Mouse (Mus musculus) MEL (cell line): ENCODE results near the gene Lifr.

Source experiments
- EP300 ChIP-seq, 2 experiments: IDR thresholded peaks; 2 replicates each; pipeline ENCODE4 v1.6.1; 2011; ENCODE audit warnings: improper control_type of control experiment in 2 of 2, low read length in 2 of 2, low read depth in 1 of 2, mild to moderate bottlenecking in 1 of 2
- ETS1 ChIP-seq: IDR thresholded peaks from 2 replicates; pipeline ENCODE4 v1.6.1; 2012; ENCODE audit warnings: low read depth, mild to moderate bottlenecking, inconsistent platforms, low read length, improper control_type of control experiment, moderate library complexity
- MEF2A ChIP-seq: IDR thresholded peaks from 2 replicates; pipeline ENCODE4 v1.6.1; 2014; ENCODE audit warnings: low read depth, mild to moderate bottlenecking, inconsistent platforms, low read length, improper control_type of control experiment; ENCODE audit not compliant: poor library complexity, insufficient replicate concordance, severe bottlenecking; ENCODE audit errors: extremely low read depth
- NRF1 ChIP-seq: IDR thresholded peaks from 2 replicates; pipeline ENCODE4 v1.6.1; 2014; ENCODE audit warnings: low read depth, mild to moderate bottlenecking, inconsistent platforms, low read length, improper control_type of control experiment, moderate library complexity; ENCODE audit not compliant: poor library complexity, insufficient read depth, severe bottlenecking
- POLR2A ChIP-seq, 2 experiments: IDR thresholded peaks; 2 replicates each; pipeline ENCODE4 v1.6.1; 2011 to 2012; ENCODE audit warnings: low read length in 2 of 2, mild to moderate bottlenecking in 2 of 2, control low read depth in 1 of 2, improper control_type of control experiment in 1 of 2, low read depth in 1 of 2, moderate library complexity in 1 of 2; ENCODE audit not compliant: control insufficient read depth in 1 of 2, insufficient read depth in 1 of 2, poor library complexity in 1 of 2
- SIN3A ChIP-seq: IDR thresholded peaks from 2 replicates; pipeline ENCODE4 v1.6.1; 2012; ENCODE audit warnings: low read length, improper control_type of control experiment, inconsistent platforms
- UBTF ChIP-seq: IDR thresholded peaks from 2 replicates; pipeline ENCODE4 v1.6.1; 2012; ENCODE audit warnings: low read depth, mild to moderate bottlenecking, inconsistent platforms, low read length, improper control_type of control experiment, moderate library complexity, borderline replicate concordance; ENCODE audit not compliant: insufficient read depth
- ZNF384 ChIP-seq: IDR thresholded peaks from 2 replicates; pipeline ENCODE4 v1.6.1; 2012; ENCODE audit warnings: low read depth, mild to moderate bottlenecking, inconsistent platforms, low read length, improper control_type of control experiment

- TF ChIP-seq EP300 (IDR thresholded peaks at IDR 0.05; ENCODE audit: low read depth in 1 of 2, low read length in 2 of 2) (no peak), POLR2A (IDR thresholded peaks at IDR 0.05; ENCODE audit: control insufficient read depth in 1 of 2, insufficient read depth in 1 of 2, low read depth in 1 of 2, low read length in 2 of 2, poor library complexity in 1 of 2) (no peak), ZNF384 (no peak), NRF1 (no peak), SIN3A (no peak), ETS1 (no peak), UBTF (no peak), MEF2A (no peak)
These were observed 54.5 kb downstream of the Lifr start for GRCm38 (mm10) chr15:7144942-7145341.
